Mouse (Mus musculus) bone marrow, adult 2 months (tissue): ENCODE measurements around the gene Bcas3.

Experiments used
- CTCF ChIP-seq: fragments of 200-500 bp; IDR thresholded peaks from 2 replicates; pipeline ENCODE4 v1.5.1; 2011; ENCODE audit warnings: low read length, control low read depth; ENCODE audit not compliant: control insufficient read depth, insufficient read depth
- POLR2A ChIP-seq: fragments of 200-500 bp; IDR thresholded peaks from 2 replicates; pipeline ENCODE4 v1.6.1; 2011; ENCODE audit warnings: low read depth, mild to moderate bottlenecking, control low read depth, low read length, borderline replicate concordance; ENCODE audit not compliant: control insufficient read depth

DNA sequence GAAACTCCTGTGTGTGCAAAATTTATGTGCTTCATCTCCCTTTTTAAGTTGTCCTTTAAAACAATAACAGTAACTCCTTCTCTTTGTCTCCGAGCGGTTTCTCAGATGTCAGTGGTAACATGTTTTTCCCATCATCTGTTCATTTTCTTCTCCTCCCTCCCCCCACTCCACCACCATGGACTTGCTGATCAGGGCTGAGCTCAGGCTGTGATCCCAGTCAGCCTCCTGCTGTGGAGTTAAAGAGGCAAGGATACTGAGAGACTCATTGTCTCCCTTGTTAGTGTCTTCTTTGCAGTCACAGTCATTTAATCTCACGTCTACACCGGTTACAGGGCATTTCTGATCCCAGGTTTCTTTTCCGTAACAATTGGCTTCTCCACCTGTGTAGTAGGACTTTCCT lies 174.3 kb downstream of the Bcas3 start:
- no peak for TF ChIP-seq POLR2A
- no peak for TF ChIP-seq CTCF
